Mouse (Mus musculus) lung, adult 2 months (tissue): ENCODE measurements around the gene Tspan4. TPM values are rescaled to one million over a fixed set of nuclear protein-coding genes. Genes with fewer than 3 reads are reported as not detected.

Experiments used
- DNase-seq: peaks from one replicate; pipeline ENCODE4 v3.0.0; 2022
- H3K4me1 ChIP-seq: fragments of 200-500 bp; 2 replicates; pipeline ENCODE4 v1.6.1; 2011; ENCODE audit warnings: low read length; ENCODE audit not compliant: control insufficient read depth, insufficient read depth
- H3K4me3 ChIP-seq: fragments of 200-500 bp; replicated peaks from 2 replicates; pipeline ENCODE3; 2011; ENCODE audit warnings: low read depth, mild to moderate bottlenecking, control low read depth, low read length; ENCODE audit errors: extremely low read depth
- CTCF ChIP-seq: fragments of 200-500 bp; IDR thresholded peaks from 2 replicates; pipeline ENCODE4 v1.5.1; 2011; ENCODE audit warnings: mild to moderate bottlenecking, low read length, control low read depth; ENCODE audit not compliant: insufficient read depth
- POLR2A ChIP-seq: fragments of 200-500 bp; IDR thresholded peaks from 2 replicates; pipeline ENCODE4 v1.6.1; 2011; ENCODE audit warnings: low read depth, mild to moderate bottlenecking, control low read depth, low read length, borderline replicate concordance; ENCODE audit errors: extremely low read depth
- WGBS: fragments of 180-500 bp; shearing (Covaris S2); methylation state at CpG from one replicate; pipeline ENCODE4 v1.1.7; 2018; 5-methylcytosine and 5-hydroxymethylcytosine counted together
- polyA plus RNA-seq: library from polyadenylated mRNA; depleted of rRNA; stranded (reverse); fragments of >200 nt; gene quantifications from 2 replicates; pipeline ENCODE4 v1.2.3, GENCODE M21; 2012

Tspan4 gene
- polyA plus RNA-seq, 1 experiment = 91.1 TPM

DNA sequence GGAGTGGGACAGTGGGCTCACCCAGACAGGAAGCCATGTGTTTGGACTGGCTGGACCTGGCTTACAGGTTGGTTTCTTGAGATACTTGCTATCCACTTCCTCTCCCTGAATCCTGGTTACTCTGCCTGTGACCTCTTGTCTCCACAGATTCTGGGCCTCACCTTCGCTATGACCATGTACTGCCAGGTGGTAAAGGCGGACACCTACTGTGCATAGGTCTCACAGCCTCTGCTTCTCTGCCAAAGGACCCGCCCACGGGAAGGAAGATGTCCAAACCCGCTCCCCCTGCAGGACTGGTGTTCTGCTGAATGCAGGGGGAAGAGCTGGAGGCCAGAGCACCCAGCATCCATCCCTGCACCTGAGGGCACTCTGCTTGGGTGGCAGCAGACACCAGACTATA, 17.7 kb downstream of the Tspan4 start:
- 83% methylated on average over 5 of the region's 5 CpGs for WGBS
- no peak for DNase-seq
- TF ChIP-seq POLR2A = no peak
- no peak for TF ChIP-seq CTCF
- H3K4me3 ChIP-seq = no peak overlapping the region
- no peaks in the 10 kb centered on the region for H3K4me1 ChIP-seq

- Histone ChIP-seq H3K4me1 (no peaks in the 10 kb centered on the region), H3K4me3 (no peak overlapping the region)
- WGBS = 84% methylated on average over 1 of the region's 1 CpGs
- no peak for TF ChIP-seq CTCF
- TF ChIP-seq POLR2A = no peak
- no peak for DNase-seq
These were observed 18.7 kb downstream of the Tspan4 start for GRCm38 (mm10) chr7:141493729-141494128.

DNA sequence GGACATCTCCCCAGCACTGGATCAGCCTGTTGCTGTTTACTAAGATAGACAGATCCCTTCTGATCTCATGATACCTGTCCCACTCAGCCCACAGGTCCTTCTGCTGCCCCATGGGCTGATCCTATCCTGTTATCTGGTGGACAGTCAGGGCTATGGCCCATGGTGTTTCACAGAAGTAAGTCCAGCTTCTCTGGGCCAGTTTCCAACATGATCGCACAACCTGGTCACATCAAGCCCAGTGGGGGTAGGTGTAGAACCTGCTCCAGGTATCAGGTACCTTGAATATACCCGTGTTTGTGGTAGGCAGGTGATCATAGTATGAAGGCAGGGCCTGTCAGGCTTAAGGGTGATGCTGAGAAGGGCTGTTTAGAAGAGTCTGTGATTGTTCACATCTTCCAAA, 20.3 kb downstream of the Tspan4 start:
- no peak for TF ChIP-seq POLR2A
- TF ChIP-seq CTCF = no peak
- H3K4me3 ChIP-seq = no peak overlapping the region
- H3K4me1 ChIP-seq = no peaks in the 10 kb centered on the region
- no peak for DNase-seq
- WGBS = 88% methylated on average over 2 of the region's 2 CpGs

DNA sequence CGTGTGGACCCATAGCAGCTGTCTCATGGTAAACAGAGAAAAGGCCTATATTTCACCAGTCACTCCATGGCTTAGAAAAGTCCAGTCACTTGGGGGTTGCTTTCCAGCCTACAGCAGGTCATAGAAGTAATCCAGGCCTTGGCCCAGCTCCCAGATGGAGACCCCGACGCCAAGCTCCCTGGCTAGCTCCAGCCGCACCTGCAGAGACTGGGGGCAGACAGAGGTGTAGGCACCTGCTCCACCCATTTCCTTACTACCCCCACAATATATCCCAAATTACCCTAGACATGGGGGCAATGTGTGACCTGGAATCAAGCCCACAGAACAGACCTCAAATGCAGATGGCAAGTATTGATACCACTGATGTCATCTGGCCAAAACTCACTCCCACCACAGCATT, 20.9 kb downstream of the Tspan4 start:
- no peak for TF ChIP-seq POLR2A
- Histone ChIP-seq H3K4me3 (no peak overlapping the region), H3K4me1 (no peaks in the 10 kb centered on the region)
- WGBS = 82% methylated on average over 4 of the region's 4 CpGs
- DNase-seq = no peak

DNA sequence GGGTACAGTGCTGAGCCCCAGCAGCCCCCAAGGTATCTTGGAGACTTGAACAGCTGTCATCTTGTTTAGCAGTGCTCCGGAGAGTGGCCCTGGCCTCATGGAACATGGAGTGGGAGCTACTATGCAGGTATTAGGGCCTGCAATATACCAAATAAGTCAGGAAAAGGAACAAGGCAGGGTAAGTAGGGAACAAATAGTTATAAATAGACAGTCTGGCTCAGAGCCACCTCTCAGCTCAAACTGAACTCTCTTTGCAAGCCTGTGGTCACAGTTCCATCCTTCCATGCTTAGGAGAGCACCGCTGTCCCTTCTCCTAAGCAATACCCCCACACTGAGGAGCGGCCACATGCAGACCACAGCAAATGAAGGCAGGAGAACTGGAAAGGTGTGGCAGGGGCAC, 22.6 kb downstream of the Tspan4 start:
- 89% methylated on average over 3 of the region's 3 CpGs for WGBS
- TF ChIP-seq CTCF = no peak
- TF ChIP-seq POLR2A = no peak
- no peak for DNase-seq
- H3K4me3 ChIP-seq = no peak overlapping the region
- H3K4me1 ChIP-seq = no peaks in the 10 kb centered on the region

- H3K4me1 ChIP-seq = no peaks in the 10 kb centered on the region
- TF ChIP-seq POLR2A (no peak), CTCF (no peak)
- no peak overlapping the region for H3K4me3 ChIP-seq
- WGBS = 87% methylated on average over 7 of the region's 7 CpGs
- DNase-seq = no peak
These were observed 26.9 kb downstream of the Tspan4 start for GRCm38 (mm10) chr7:141501820-141502555.

DNA sequence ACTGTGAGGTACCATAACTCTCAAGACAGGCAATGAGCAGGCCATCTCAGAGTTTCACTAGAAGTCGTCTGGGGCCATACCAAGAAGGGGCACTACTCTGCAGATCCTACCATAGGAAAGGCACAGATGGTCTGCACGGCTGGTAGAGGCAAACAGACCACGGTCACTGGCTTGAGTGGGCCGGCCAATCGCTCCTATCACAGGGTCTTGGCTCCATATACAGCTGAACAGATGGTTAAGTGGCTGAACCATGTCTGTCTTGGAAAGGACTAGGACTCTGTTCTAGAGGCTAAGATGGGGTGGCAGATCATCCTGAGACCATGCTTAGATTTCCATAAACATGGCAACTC, 27.5 kb downstream of the Tspan4 start:
- WGBS = 95% methylated on average over 5 of the region's 5 CpGs

DNA sequence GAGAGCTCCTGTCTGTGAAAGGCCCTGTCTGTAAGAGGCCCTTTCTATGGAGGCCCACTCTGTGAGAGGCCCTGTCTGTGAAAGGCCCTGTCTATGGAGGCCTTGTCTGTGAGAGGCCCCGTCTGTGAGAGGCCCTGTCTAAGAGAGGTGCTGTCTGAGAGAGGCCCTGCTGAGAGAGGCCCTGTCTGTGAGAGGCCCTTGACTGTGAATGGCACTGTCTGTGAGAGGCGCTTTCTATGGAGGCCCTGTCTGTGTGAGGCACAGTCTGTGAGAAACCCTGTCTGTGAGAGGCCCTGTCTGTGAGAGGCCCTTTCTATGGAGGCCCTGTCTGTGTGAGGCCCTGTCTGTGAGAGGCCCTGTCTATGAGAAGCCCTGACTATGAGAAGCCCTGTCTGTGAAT, 31.2 kb downstream of the Tspan4 start:
- no peaks in the 10 kb centered on the region for H3K4me1 ChIP-seq
- TF ChIP-seq CTCF (no peak), POLR2A (no peak)
- DNase-seq = no peak
- 92% methylated on average over 2 of the region's 2 CpGs for WGBS
- no peak overlapping the region for H3K4me3 ChIP-seq

More for the DNA sequence above, 27.5 kb downstream of the Tspan4 start:
- no peak for DNase-seq
- H3K4me1 ChIP-seq = no peaks in the 10 kb centered on the region
- H3K4me3 ChIP-seq = no peak overlapping the region
- TF ChIP-seq POLR2A (no peak), CTCF (no peak)

- no peaks in the 10 kb centered on the region for H3K4me1 ChIP-seq
- H3K4me3 ChIP-seq = no peak overlapping the region
- no peak for DNase-seq
- no peak for TF ChIP-seq CTCF
- TF ChIP-seq POLR2A = no peak
These were observed 33.1 kb downstream of the Tspan4 start for GRCm38 (mm10) chr7:141508160-141508559.

- WGBS = 87% methylated on average over 5 of the region's 5 CpGs
- no peak for DNase-seq
- TF ChIP-seq POLR2A (no peak), CTCF (no peak)
- H3K4me3 ChIP-seq = no peak overlapping the region
- no peaks in the 10 kb centered on the region for H3K4me1 ChIP-seq
These were observed 35.2 kb downstream of the Tspan4 start for GRCm38 (mm10) chr7:141510196-141510595.

DNA sequence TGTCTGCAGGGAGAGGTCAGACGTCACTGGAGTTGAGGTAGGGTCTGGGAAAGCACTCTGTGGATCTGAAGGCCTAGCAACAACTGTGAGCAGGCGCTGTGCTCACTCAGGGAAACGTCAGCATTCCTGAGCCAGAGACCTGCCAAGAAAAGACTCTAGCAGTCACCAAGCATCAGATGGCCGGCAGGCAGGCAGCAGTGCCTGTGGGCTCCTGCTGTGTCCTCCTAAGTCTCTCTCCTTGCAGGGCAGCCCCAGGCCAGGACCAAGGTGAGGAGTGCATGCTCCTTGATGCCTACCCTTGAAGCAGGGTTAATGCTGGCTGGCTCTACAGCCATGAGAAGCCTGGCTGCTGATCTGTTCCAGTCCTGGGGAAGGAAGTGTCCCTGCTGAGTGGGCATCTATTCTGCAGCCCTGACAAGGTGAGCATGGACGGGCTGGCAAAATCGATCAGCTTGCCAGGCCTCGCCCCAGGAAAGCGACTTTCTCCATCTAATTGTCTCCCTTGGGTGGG, 35.7 kb downstream of the Tspan4 start:
- WGBS = 80% methylated on average over 8 of the region's 8 CpGs
- DNase-seq = no peak
- H3K4me3 ChIP-seq = no peak overlapping the region

More for the DNA sequence above, 35.7 kb downstream of the Tspan4 start:
- no peak for TF ChIP-seq CTCF
- no peak for TF ChIP-seq POLR2A
- H3K4me1 ChIP-seq = no peaks in the 10 kb centered on the region
